Mouse (Mus musculus): ENCODE results near the gene Rai1. TPM values are rescaled to one million over a fixed set of nuclear protein-coding genes. Genes with fewer than 3 reads are reported as not detected.

Gene Rai1
- total RNA-seq, 4 experiments from 2014 or later, result 46.6 to 87.7 (median 60.0) TPM

GRCm38 (mm10) chr11:60127863-60128512, 23.2 kb downstream of the Rai1 start:
- no peak for DNase-seq

- DNase-seq, result no peak
These were observed 25.7 kb downstream of the Rai1 start for GRCm38 (mm10) chr11:60130516-60130915.

GRCm38 (mm10) chr11:60132061-60132460, 27.2 kb downstream of the Rai1 start:
- no peak for DNase-seq

GRCm38 (mm10) chr11:60136491-60136890, 31.7 kb downstream of the Rai1 start:
- no peak for DNase-seq

GRCm38 (mm10) chr11:60137170-60137569, 32.4 kb downstream of the Rai1 start:
- no peak for DNase-seq

GRCm38 (mm10) chr11:60139141-60139733, 34.4 kb downstream of the Rai1 start:
- DNase-seq, result no peak

- peak; percentile 21 for DNase-seq
These were observed 35.0 kb downstream of the Rai1 start for GRCm38 (mm10) chr11:60139734-60140371.

GRCm38 (mm10) chr11:60140586-60141284, 35.9 kb downstream of the Rai1 start:
- peak; percentile 43 for DNase-seq

- no peak for DNase-seq
These were observed 36.4 kb downstream of the Rai1 start for GRCm38 (mm10) chr11:60141285-60141608.

- no peak for DNase-seq
These were observed 38.3 kb downstream of the Rai1 start for GRCm38 (mm10) chr11:60143086-60143485.

GRCm38 (mm10) chr11:60146170-60146569, 41.4 kb downstream of the Rai1 start:
- no peak for DNase-seq

GRCm38 (mm10) chr11:60148591-60148990, 43.8 kb downstream of the Rai1 start:
- DNase-seq, result no peak

- no peak for DNase-seq
These were observed 44.3 kb downstream of the Rai1 start for GRCm38 (mm10) chr11:60149086-60149485.

- DNase-seq, result no peak
These were observed 45.9 kb downstream of the Rai1 start for GRCm38 (mm10) chr11:60150677-60151076.

GRCm38 (mm10) chr11:60152339-60152738, 47.5 kb downstream of the Rai1 start:
- no peak for DNase-seq

- no peak for DNase-seq
These were observed 49.1 kb downstream of the Rai1 start for GRCm38 (mm10) chr11:60153936-60154335.

- DNase-seq, result no peak
These were observed 50.9 kb downstream of the Rai1 start for GRCm38 (mm10) chr11:60155690-60156089.

- DNase-seq, result no peak
These were observed 53.5 kb downstream of the Rai1 start for GRCm38 (mm10) chr11:60158271-60158670.

GRCm38 (mm10) chr11:60159955-60160354, 55.1 kb downstream of the Rai1 start:
- DNase-seq, result no peak

- no peak for DNase-seq
These were observed 55.8 kb downstream of the Rai1 start for GRCm38 (mm10) chr11:60160454-60161114.

- no peak for DNase-seq
These were observed 56.5 kb downstream of the Rai1 start for GRCm38 (mm10) chr11:60161146-60161874.

- no peak for DNase-seq
These were observed 57.7 kb downstream of the Rai1 start for GRCm38 (mm10) chr11:60162547-60162946.

Data from adrenal gland, adult 8-10 months (tissue).